Mouse (Mus musculus): ENCODE results near the gene Cbwd1. TPM values are rescaled to one million over a fixed set of nuclear protein-coding genes. Genes with fewer than 3 reads are reported as not detected.

The Cbwd1 gene
- total and polyA plus RNA-seq, 3 experiments = 2.6 to 10.9 (median 8.0) TPM

GRCm38 (mm10) chr19:24929041-24929440 is 32.4 kb downstream of the Cbwd1 start:
- Histone ChIP-seq H3K27me3 (ENCODE audit: control insufficient read depth, insufficient read depth, low read length) (no peaks in the 10 kb centered on the region), H3K27ac (no peak overlapping the region), H3K4me1 (ENCODE audit: control insufficient read depth, insufficient read depth, low read length) (no peaks in the 10 kb centered on the region), H3K79me2 (replicated peaks; ENCODE audit: control insufficient read depth, insufficient read depth, low read length) (no peaks in the 10 kb centered on the region), H3K4me3 (no peak overlapping the region), H3K36me3 (ENCODE audit: control insufficient read depth, insufficient read depth, low read length) (no peaks in the 10 kb centered on the region), H3K9ac (ENCODE audit: low read depth, low read length) (no peak overlapping the region)
- WGBS = 65% methylated on average over 1 of the region's 1 CpGs
- no peak for TF ChIP-seq CTCF (IDR thresholded peaks at IDR 0.05)
- TF ChIP-seq EP300 (IDR thresholded peaks at IDR 0.05; ENCODE audit: insufficient read depth, low read depth, low read length) = no peak
- intact Hi-C loops (cut with DNase I) = no loop called here
- DNase-seq = no peak

GRCm38 (mm10) chr19:24920866-24921265 is 40.5 kb downstream of the Cbwd1 start:
- intact Hi-C loops (cut with DNase I) = no loop called here
- Histone ChIP-seq H3K79me2 (replicated peaks; ENCODE audit: control insufficient read depth, insufficient read depth, low read length) (no peaks in the 10 kb centered on the region), H3K9ac (ENCODE audit: low read depth, low read length) (no peak overlapping the region), H3K4me1 (ENCODE audit: control insufficient read depth, insufficient read depth, low read length) (no peaks in the 10 kb centered on the region), H3K36me3 (ENCODE audit: control insufficient read depth, insufficient read depth, low read length) (no peaks in the 10 kb centered on the region), H3K27ac (no peak overlapping the region), H3K4me3 (no peak overlapping the region), H3K27me3 (ENCODE audit: control insufficient read depth, insufficient read depth, low read length) (no peaks in the 10 kb centered on the region)
- no peak for DNase-seq
- 90% methylated on average over 5 of the region's 5 CpGs for WGBS
- TF ChIP-seq EP300 (IDR thresholded peaks at IDR 0.05; ENCODE audit: insufficient read depth, low read depth, low read length) (no peak), CTCF (IDR thresholded peaks at IDR 0.05) (no peak), POLR2A (IDR thresholded peaks at IDR 0.05; ENCODE audit: insufficient read depth, low read depth, low read length) (no peak)

- no peaks in the 10 kb centered on the region for H3K36me3 ChIP-seq (ENCODE audit: control insufficient read depth, insufficient read depth, low read length)
- no peak overlapping the region for H3K27ac ChIP-seq
- H3K4me3 ChIP-seq = no peak overlapping the region
- H3K9ac ChIP-seq (ENCODE audit: low read depth, low read length) = no peak overlapping the region
- no peak for TF ChIP-seq EP300 (IDR thresholded peaks at IDR 0.05; ENCODE audit: insufficient read depth, low read depth, low read length)
- TF ChIP-seq POLR2A (IDR thresholded peaks at IDR 0.05; ENCODE audit: insufficient read depth, low read depth, low read length) = no peak
- no peak for TF ChIP-seq CTCF (IDR thresholded peaks at IDR 0.05)
- no peaks in the 10 kb centered on the region for H3K4me1 ChIP-seq (ENCODE audit: control insufficient read depth, insufficient read depth, low read length)
- intact Hi-C loops (cut with DNase I) = no loop called here
- no peak for DNase-seq
- no peaks in the 10 kb centered on the region for H3K79me2 ChIP-seq (replicated peaks; ENCODE audit: control insufficient read depth, insufficient read depth, low read length)
- 87% methylated on average over 3 of the region's 3 CpGs for WGBS
- H3K27me3 ChIP-seq (ENCODE audit: control insufficient read depth, insufficient read depth, low read length) = no peaks in the 10 kb centered on the region
Observed at GRCm38 (mm10) chr19:24908385-24909155, 52.8 kb downstream of the Cbwd1 start.

GRCm38 (mm10) chr19:24907655-24908054 is 53.8 kb downstream of the Cbwd1 start:
- Histone ChIP-seq H3K27ac (no peak overlapping the region), H3K27me3 (ENCODE audit: control insufficient read depth, insufficient read depth, low read length) (peaks cover 2% of the 10 kb centered on the region), H3K79me2 (replicated peaks; ENCODE audit: control insufficient read depth, insufficient read depth, low read length) (no peaks in the 10 kb centered on the region), H3K36me3 (ENCODE audit: control insufficient read depth, insufficient read depth, low read length) (no peaks in the 10 kb centered on the region), H3K9ac (ENCODE audit: low read depth, low read length) (no peak overlapping the region), H3K4me1 (ENCODE audit: control insufficient read depth, insufficient read depth, low read length) (no peaks in the 10 kb centered on the region), H3K4me3 (no peak overlapping the region)
- TF ChIP-seq EP300 (IDR thresholded peaks at IDR 0.05; ENCODE audit: insufficient read depth, low read depth, low read length) (no peak), CTCF (IDR thresholded peaks at IDR 0.05) (no peak), POLR2A (IDR thresholded peaks at IDR 0.05; ENCODE audit: insufficient read depth, low read depth, low read length) (no peak)
- intact Hi-C loops (cut with DNase I) = no loop called here
- 85% methylated on average over 6 of the region's 6 CpGs for WGBS
- DNase-seq = no peak

GRCm38 (mm10) chr19:24902821-24903220 is 58.6 kb downstream of the Cbwd1 start:
- H3K4me3 ChIP-seq = no peak overlapping the region
- no peak overlapping the region for H3K27ac ChIP-seq
- H3K4me1 ChIP-seq (ENCODE audit: control insufficient read depth, insufficient read depth, low read length) = no peaks in the 10 kb centered on the region; the same call in 1 of the 2 replicates
- 67% methylated on average over 2 of the region's 2 CpGs for WGBS
- TF ChIP-seq EP300 (IDR thresholded peaks at IDR 0.05; ENCODE audit: insufficient read depth, low read depth, low read length) (no peak), POLR2A (IDR thresholded peaks at IDR 0.05; ENCODE audit: insufficient read depth, low read depth, low read length) (no peak), CTCF (IDR thresholded peaks at IDR 0.05) (no peak)
- no peaks in the 10 kb centered on the region for H3K79me2 ChIP-seq (replicated peaks; ENCODE audit: control insufficient read depth, insufficient read depth, low read length)
- H3K9ac ChIP-seq (ENCODE audit: low read depth, low read length) = no peak overlapping the region
- intact Hi-C loops (cut with DNase I) = no loop called here
- no peaks in the 10 kb centered on the region for H3K36me3 ChIP-seq (ENCODE audit: control insufficient read depth, insufficient read depth, low read length)
- DNase-seq = no peak
- H3K27me3 ChIP-seq (ENCODE audit: control insufficient read depth, insufficient read depth, low read length) = peaks cover 19% of the 10 kb centered on the region

GRCm38 (mm10) chr19:24902256-24902655 is 59.2 kb downstream of the Cbwd1 start:
- TF ChIP-seq POLR2A (IDR thresholded peaks at IDR 0.05; ENCODE audit: insufficient read depth, low read depth, low read length) (no peak), EP300 (IDR thresholded peaks at IDR 0.05; ENCODE audit: insufficient read depth, low read depth, low read length) (no peak), CTCF (IDR thresholded peaks at IDR 0.05) (no peak)
- intact Hi-C loops (cut with DNase I) = no loop called here
- peaks cover 24% of the 10 kb centered on the region for H3K27me3 ChIP-seq (ENCODE audit: control insufficient read depth, insufficient read depth, low read length)

More at GRCm38 (mm10) chr19:24902256-24902655, 59.2 kb downstream of the Cbwd1 start:
- Histone ChIP-seq H3K9ac (ENCODE audit: low read depth, low read length) (no peak overlapping the region), H3K36me3 (ENCODE audit: control insufficient read depth, insufficient read depth, low read length) (no peaks in the 10 kb centered on the region), H3K27ac (no peak overlapping the region), H3K4me1 (ENCODE audit: control insufficient read depth, insufficient read depth, low read length) (no peaks in the 10 kb centered on the region; the same call in 1 of the 2 replicates), H3K4me3 (no peak overlapping the region), H3K79me2 (replicated peaks; ENCODE audit: control insufficient read depth, insufficient read depth, low read length) (no peaks in the 10 kb centered on the region)
- whole genome bisulfite sequencing = 12% methylated on average over 2 of the region's 2 CpGs
- DNase-seq = no peak

Measured in heart, adult 2 months (tissue).